Mouse (Mus musculus) brain, embryonic 14.5 days (tissue): ENCODE results near the gene 1700092M07Rik.

Experiments used
- CTCF ChIP-seq: fragments of 200-500 bp; IDR thresholded peaks from 2 replicates; pipeline ENCODE4 v1.5.1; 2012; ENCODE audit warnings: inconsistent platforms, mild to moderate bottlenecking, moderate library complexity, borderline replicate concordance; ENCODE audit not compliant: insufficient read depth, insufficient read length; ENCODE audit errors: extremely low read depth
- POLR2A ChIP-seq: fragments of 200-500 bp; IDR thresholded peaks from 2 replicates; pipeline ENCODE4 v1.6.1; 2012; ENCODE audit warnings: mild to moderate bottlenecking, inconsistent platforms, borderline replicate concordance; ENCODE audit not compliant: poor library complexity, insufficient read depth, insufficient read length, severe bottlenecking; ENCODE audit errors: extremely low read depth

GRCm38 (mm10) chr19:8774951-8775421 is 34.5 kb downstream of the 1700092M07Rik start:
- no peak for TF ChIP-seq CTCF
- TF ChIP-seq POLR2A = no peak
